Mouse (Mus musculus) liver, embryonic 15.5 days (tissue): ENCODE results near the gene Ndufv1. TPM values are rescaled to one million over a fixed set of nuclear protein-coding genes. Genes with fewer than 3 reads are reported as not detected.

Experiments
- ATAC-seq: fragments of 200-750 bp; cut with Nextera tagmentation; 2 replicates; pipeline ENCODE4 v1.8.0; 2017; ENCODE audit warnings: moderate number of reproducible peaks, mild to moderate bottlenecking, moderate library complexity; ENCODE audit not compliant: insufficient read depth
- H3K27ac ChIP-seq: fragments of 300-500 bp; sonication (generic); replicated peaks from 2 replicates; pipeline ENCODE4 v1.5.1; 2015; ENCODE audit warnings: mild to moderate bottlenecking, inconsistent platforms
- H3K27me3 ChIP-seq: fragments of 300-500 bp; sonication (generic); 2 replicates; pipeline ENCODE4 v1.6.1; 2015; ENCODE audit warnings: mild to moderate bottlenecking, inconsistent platforms
- H3K36me3 ChIP-seq: fragments of 300-500 bp; sonication (generic); replicated peaks from 2 replicates; pipeline ENCODE4 v1.6.1; 2015; ENCODE audit warnings: moderate library complexity, mild to moderate bottlenecking, inconsistent platforms
- H3K4me1 ChIP-seq: fragments of 300-500 bp; sonication (generic); replicated peaks from 2 replicates; pipeline ENCODE4 v1.6.1; 2015; ENCODE audit warnings: inconsistent platforms
- H3K4me2 ChIP-seq: fragments of 300-500 bp; sonication (generic); 2 replicates; pipeline ENCODE4 v1.6.1; 2015; ENCODE audit warnings: moderate library complexity, mild to moderate bottlenecking, inconsistent platforms
- H3K4me3 ChIP-seq: fragments of 300-500 bp; sonication (generic); replicated peaks from 2 replicates; pipeline ENCODE4 v1.5.1; 2015; ENCODE audit warnings: mild to moderate bottlenecking, inconsistent platforms
- H3K9ac ChIP-seq: fragments of 300-500 bp; sonication (generic); 2 replicates; pipeline ENCODE4 v1.6.1; 2015; ENCODE audit warnings: moderate library complexity, mild to moderate bottlenecking, inconsistent platforms
- H3K9me3 ChIP-seq: fragments of 300-500 bp; sonication (generic); replicated peaks from 2 replicates; pipeline ENCODE4 v1.6.1; 2016; ENCODE audit warnings: inconsistent platforms
- WGBS: fragments of 180-500 bp; shearing (Covaris S2); methylation state at CpG from one replicate; pipeline ENCODE4 v1.1.7; 2015; ENCODE audit warnings: mixed read lengths; ENCODE audit not compliant: insufficient replicate concordance; 5-methylcytosine and 5-hydroxymethylcytosine counted together
- polyA plus RNA-seq: library from polyadenylated mRNA; unstranded; fragments of >200 nt; fragmentation: Nextera tagmentation; extraction: Ambion mirVana; gene quantifications from 2 replicates; pipeline ENCODE4 v1.2.1, GENCODE M21; 2015

Ndufv1 gene
- polyA plus RNA-seq, 1 experiment from 2014 or later: 152 TPM

GRCm38 (mm10) chr19:4017921-4018587, 5.4 kb upstream of the Ndufv1 start:
- H3K36me3 ChIP-seq: no peaks in the 10 kb centered on the region
- ATAC-seq: no peak
- no peak overlapping the region for H3K9ac ChIP-seq
- no peak overlapping the region for H3K27ac ChIP-seq
- no peaks in the 10 kb centered on the region for H3K9me3 ChIP-seq
- H3K27me3 ChIP-seq: no peaks in the 10 kb centered on the region
- 66% methylated on average over 10 of the region's 10 CpGs for WGBS
- H3K4me2 ChIP-seq: no peak overlapping the region
- peaks cover 42% of the 10 kb centered on the region for H3K4me1 ChIP-seq
- H3K4me3 ChIP-seq: no peak overlapping the region

- no peak for ATAC-seq
- Histone ChIP-seq H3K27me3 (no peaks in the 10 kb centered on the region), H3K27ac (peak overlapping the region; percentile 78), H3K4me3 (no peak overlapping the region), H3K9ac (no peak overlapping the region), H3K36me3 (0 out of 2 replicates have a peak, but pooled peaks cover 6% of the 10 kb centered on the region), H3K4me2 (peak overlapping the region; percentile 0; the same call in 1 of the 2 replicates), H3K4me1 (peaks cover 59% of the 10 kb centered on the region), H3K9me3 (no peaks in the 10 kb centered on the region)
- 22% methylated on average over 5 of the region's 5 CpGs for WGBS
Observed at GRCm38 (mm10) chr19:4015635-4016034, 3.0 kb upstream of the Ndufv1 start.

GRCm38 (mm10) chr19:4014802-4015201, 2.2 kb upstream of the Ndufv1 start:
- H3K4me1 ChIP-seq: peaks cover 59% of the 10 kb centered on the region
- no peak overlapping the region for H3K4me2 ChIP-seq
- H3K27ac ChIP-seq: peak overlapping the region; percentile 78
- 0 out of 2 replicates have a peak overlapping the region, but pooled peaks have one; percentile 2 for H3K9ac ChIP-seq
- no peak overlapping the region for H3K4me3 ChIP-seq
- ATAC-seq: no peak
- H3K9me3 ChIP-seq: no peaks in the 10 kb centered on the region
- H3K36me3 ChIP-seq: peaks cover 13% of the 10 kb centered on the region
- H3K27me3 ChIP-seq: no peaks in the 10 kb centered on the region

GRCm38 (mm10) chr19:4013066-4013465, 460 bp upstream of the Ndufv1 start:
- Histone ChIP-seq H3K4me3 (peak overlapping the region; percentile 83), H3K4me2 (peak overlapping the region; percentile 78), H3K9me3 (no peaks in the 10 kb centered on the region), H3K36me3 (peaks cover 30% of the 10 kb centered on the region), H3K27ac (peak overlapping the region; percentile 80), H3K4me1 (peaks cover 45% of the 10 kb centered on the region), H3K27me3 (no peaks in the 10 kb centered on the region), H3K9ac (peak overlapping the region; percentile 63)
- ATAC-seq: peak; percentile 49
- 9% methylated on average over 9 of the region's 9 CpGs for WGBS

GRCm38 (mm10) chr19:4011086-4011485, 1.5 kb downstream of the Ndufv1 start:
- Histone ChIP-seq H3K9me3 (no peaks in the 10 kb centered on the region), H3K27ac (no peak overlapping the region), H3K9ac (no peak overlapping the region), H3K4me1 (peaks cover 41% of the 10 kb centered on the region), H3K4me3 (peak overlapping the region; percentile 83), H3K27me3 (no peaks in the 10 kb centered on the region), H3K4me2 (peak overlapping the region; percentile 78), H3K36me3 (peaks cover 50% of the 10 kb centered on the region)
- ATAC-seq: no peak
- 87% methylated on average over 5 of the region's 5 CpGs for WGBS

- Histone ChIP-seq H3K4me3 (no peak overlapping the region), H3K4me2 (no peak overlapping the region), H3K4me1 (peaks cover 14% of the 10 kb centered on the region), H3K36me3 (peaks cover 52% of the 10 kb centered on the region), H3K9me3 (no peaks in the 10 kb centered on the region), H3K27me3 (no peaks in the 10 kb centered on the region), H3K27ac (no peak overlapping the region), H3K9ac (no peak overlapping the region)
- no peak for ATAC-seq
- 79% methylated on average over 8 of the region's 8 CpGs for WGBS
Observed at GRCm38 (mm10) chr19:4005971-4006370, 6.6 kb downstream of the Ndufv1 start.

GRCm38 (mm10) chr19:4005091-4005490, 7.5 kb downstream of the Ndufv1 start:
- 80% methylated on average over 9 of the region's 9 CpGs for WGBS
- H3K9me3 ChIP-seq: no peaks in the 10 kb centered on the region
- no peak overlapping the region for H3K4me3 ChIP-seq
- H3K36me3 ChIP-seq: peaks cover 45% of the 10 kb centered on the region
- no peak for ATAC-seq
- peaks cover 18% of the 10 kb centered on the region for H3K4me1 ChIP-seq
- H3K9ac ChIP-seq: no peak overlapping the region
- H3K27me3 ChIP-seq: no peaks in the 10 kb centered on the region
- H3K4me2 ChIP-seq: no peak overlapping the region
- no peak overlapping the region for H3K27ac ChIP-seq

- WGBS: 83% methylated on average over 15 of the region's 15 CpGs
Observed at GRCm38 (mm10) chr19:4004331-4004730, 8.3 kb downstream of the Ndufv1 start.

GRCm38 (mm10) chr19:4003641-4004040, 9.0 kb downstream of the Ndufv1 start:
- H3K4me2 ChIP-seq: no peak overlapping the region
- no peaks in the 10 kb centered on the region for H3K27me3 ChIP-seq
- peaks cover 30% of the 10 kb centered on the region for H3K4me1 ChIP-seq
- H3K27ac ChIP-seq: no peak overlapping the region
- peaks cover 31% of the 10 kb centered on the region for H3K36me3 ChIP-seq
- WGBS: 72% methylated on average over 12 of the region's 12 CpGs
- no peak overlapping the region for H3K4me3 ChIP-seq
- ATAC-seq: no peak
- H3K9ac ChIP-seq: no peak overlapping the region
- no peaks in the 10 kb centered on the region for H3K9me3 ChIP-seq

More at GRCm38 (mm10) chr19:4004331-4004730, 8.3 kb downstream of the Ndufv1 start:
- Histone ChIP-seq H3K4me2 (no peak overlapping the region), H3K4me1 (peaks cover 24% of the 10 kb centered on the region), H3K27me3 (no peaks in the 10 kb centered on the region), H3K4me3 (no peak overlapping the region), H3K27ac (no peak overlapping the region), H3K9me3 (no peaks in the 10 kb centered on the region), H3K9ac (no peak overlapping the region), H3K36me3 (peaks cover 38% of the 10 kb centered on the region)
- no peak for ATAC-seq

GRCm38 (mm10) chr19:4003112-4003511, 9.5 kb downstream of the Ndufv1 start, which contains the start of gene Doc2g:
Gene Doc2g, plus strand, starts transcription at chr19:4003313.
- peaks cover 25% of the 10 kb centered on the region for H3K36me3 ChIP-seq
- no peak within 1 kb of the TSS for H3K9ac ChIP-seq
- 60% methylated on average over 1 of the region's 1 CpGs for whole genome bisulfite sequencing
- H3K9me3 ChIP-seq: no peaks in the 10 kb centered on the region
- no peak within 1 kb of the TSS for H3K4me3 ChIP-seq
- no peak within 1 kb of the TSS for H3K27ac ChIP-seq
- H3K4me1 ChIP-seq: peaks cover 30% of the 10 kb centered on the region
- H3K27me3 ChIP-seq: no peaks in the 10 kb centered on the region
- H3K4me2 ChIP-seq: no peak within 1 kb of the TSS
- ATAC-seq: no peak

- Histone ChIP-seq H3K4me2 (0 out of 2 replicates have a peak overlapping the region, but pooled peaks have one; percentile 99), H3K9ac (no peak overlapping the region)
- 85% methylated on average over 5 of the region's 5 CpGs for WGBS
Observed at GRCm38 (mm10) chr19:4001752-4002151, 10.9 kb downstream of the Ndufv1 start.

More at GRCm38 (mm10) chr19:4001752-4002151, 10.9 kb downstream of the Ndufv1 start:
- peaks cover 12% of the 10 kb centered on the region for H3K36me3 ChIP-seq
- no peak for ATAC-seq
- 0 out of 2 replicates have a peak overlapping the region, but pooled peaks have one; percentile 1 for H3K4me3 ChIP-seq
- no peaks in the 10 kb centered on the region for H3K27me3 ChIP-seq
- no peak overlapping the region for H3K27ac ChIP-seq
- H3K9me3 ChIP-seq: no peaks in the 10 kb centered on the region
- H3K4me1 ChIP-seq: peaks cover 30% of the 10 kb centered on the region
